Mouse (Mus musculus) midbrain, postnatal 0 days (tissue): Measurements from ENCODE around the gene Itgb5. TPM values are rescaled to one million over a fixed set of nuclear protein-coding genes. Genes with fewer than 3 reads are reported as not detected.

Experiments used
- ATAC-seq: fragments of 200-750 bp; cut with Nextera tagmentation; 2 replicates; pipeline ENCODE4 v1.8.0; 2017; ENCODE audit warnings: moderate number of reproducible peaks, mild to moderate bottlenecking, moderate TSS enrichment, moderate library complexity; ENCODE audit not compliant: low FRiP score
- DNase-seq: peaks from one replicate; pipeline ENCODE4 v3.0.0-alpha.2; 2015; ENCODE audit warnings: low spot score
- H3K27ac ChIP-seq: fragments of 300-500 bp; sonication (generic); 2 replicates; pipeline ENCODE4 v1.5.1; 2014; ENCODE audit warnings: low read depth, mild to moderate bottlenecking, low read length, mixed read lengths
- H3K27me3 ChIP-seq: fragments of 300-500 bp; sonication (generic); 2 replicates; pipeline ENCODE4 v1.6.1; 2014; ENCODE audit warnings: low read length, control low read depth, mixed read lengths; ENCODE audit not compliant: insufficient read depth
- H3K36me3 ChIP-seq: fragments of 300-500 bp; sonication (generic); 2 replicates; pipeline ENCODE4 v1.6.1; 2014; ENCODE audit warnings: low read length, control low read depth, mixed read lengths; ENCODE audit not compliant: insufficient read depth
- H3K4me1 ChIP-seq: fragments of 300-500 bp; sonication (generic); 2 replicates; pipeline ENCODE4 v1.6.1; 2014; ENCODE audit warnings: mild to moderate bottlenecking, control low read depth, antibody characterized with exemption, low read length, mixed read lengths; ENCODE audit not compliant: insufficient read depth
- H3K4me2 ChIP-seq: fragments of 300-500 bp; sonication (generic); 2 replicates; pipeline ENCODE4 v1.6.1; 2014; ENCODE audit warnings: low read depth, mild to moderate bottlenecking, low read length, mixed read lengths; ENCODE audit not compliant: poor library complexity, severe bottlenecking
- H3K4me3 ChIP-seq: fragments of 300-500 bp; sonication (generic); 2 replicates; pipeline ENCODE4 v1.5.1; 2014; ENCODE audit warnings: low read depth, mild to moderate bottlenecking, low read length, moderate library complexity
- H3K9ac ChIP-seq: fragments of 300-500 bp; sonication (generic); replicated peaks from 2 replicates; pipeline ENCODE4 v1.6.1; 2014; ENCODE audit warnings: mild to moderate bottlenecking, low read length, moderate library complexity, mixed read lengths; ENCODE audit not compliant: poor library complexity, severe bottlenecking
- H3K9me3 ChIP-seq: fragments of 300-500 bp; sonication (generic); 2 replicates; pipeline ENCODE4 v1.6.1; 2016; ENCODE audit warnings: low read length, control low read depth
- CTCF ChIP-seq: IDR thresholded peaks from 2 replicates; pipeline ENCODE4 v1.5.1; 2016; ENCODE audit warnings: antibody characterized with exemption, mild to moderate bottlenecking
- WGBS: fragments of 180-500 bp; shearing (Covaris S2); extraction: QIAGEN DNeasy Blood & Tissue Kit; methylation state at CpG from one replicate; pipeline ENCODE4 v1.1.7; 2014; 5-methylcytosine and 5-hydroxymethylcytosine counted together
- polyA plus RNA-seq: library from polyadenylated mRNA; unstranded; fragments of >200 nt; fragmentation: Nextera tagmentation; extraction: Ambion mirVana; gene quantifications from 2 replicates; pipeline ENCODE4 v1.2.1, GENCODE M21; 2015
- total RNA-seq: library from RNA; depleted of rRNA; stranded (reverse); fragments of >200 nt; gene quantifications from 2 replicates; pipeline ENCODE4 v1.2.3, GENCODE M21; 2014

The Itgb5 gene
- total and polyA plus RNA-seq, 2 experiments from 2014 or later = 22.9 to 49.8 TPM

- Histone ChIP-seq H3K4me1 (no peaks in the 10 kb centered on the region), H3K27me3 (no peaks in the 10 kb centered on the region), H3K9me3 (no peaks in the 10 kb centered on the region), H3K36me3 (no peaks in the 10 kb centered on the region), H3K27ac (no peak overlapping the region), H3K9ac (no peak overlapping the region), H3K4me3 (no peak overlapping the region), H3K4me2 (no peak overlapping the region)
- DNase-seq (no peak), ATAC-seq (no peak)
- no peak for TF ChIP-seq CTCF
- WGBS = 65% methylated on average over 5 of the region's 5 CpGs
These were observed 102.7 kb downstream of the Itgb5 start for GRCm38 (mm10) chr16:33932126-33932525.

GRCm38 (mm10) chr16:33933411-33933810, 103.9 kb downstream of the Itgb5 start:
- 93% methylated on average over 11 of the region's 11 CpGs for WGBS
- no peak overlapping the region for H3K4me3 ChIP-seq
- no peak overlapping the region for H3K4me2 ChIP-seq
- no peak for DNase-seq
- ATAC-seq = no peak
- no peak overlapping the region for H3K27ac ChIP-seq
- no peak overlapping the region for H3K9ac ChIP-seq
- no peaks in the 10 kb centered on the region for H3K4me1 ChIP-seq
- TF ChIP-seq CTCF = no peak
- no peaks in the 10 kb centered on the region for H3K27me3 ChIP-seq
- no peaks in the 10 kb centered on the region for H3K36me3 ChIP-seq
- H3K9me3 ChIP-seq = no peaks in the 10 kb centered on the region

- DNase-seq (peak; percentile 69), ATAC-seq (no peak)
- Histone ChIP-seq H3K4me2 (no peak overlapping the region), H3K27ac (no peak overlapping the region), H3K36me3 (no peaks in the 10 kb centered on the region), H3K4me3 (no peak overlapping the region), H3K4me1 (no peaks in the 10 kb centered on the region), H3K27me3 (no peaks in the 10 kb centered on the region), H3K9me3 (no peaks in the 10 kb centered on the region), H3K9ac (no peak overlapping the region; the same call in 1 of the 2 replicates)
- no peak for TF ChIP-seq CTCF
- WGBS = 57% methylated on average over 5 of the region's 5 CpGs
These were observed 105.4 kb downstream of the Itgb5 start for GRCm38 (mm10) chr16:33934701-33935406.

GRCm38 (mm10) chr16:33935407-33935785, 105.9 kb downstream of the Itgb5 start:
- WGBS = 96% methylated on average over 6 of the region's 6 CpGs
- TF ChIP-seq CTCF = no peak
- Histone ChIP-seq H3K4me1 (no peaks in the 10 kb centered on the region), H3K36me3 (no peaks in the 10 kb centered on the region), H3K4me2 (no peak overlapping the region), H3K9ac (no peak overlapping the region), H3K27ac (no peak overlapping the region), H3K4me3 (no peak overlapping the region), H3K27me3 (no peaks in the 10 kb centered on the region), H3K9me3 (no peaks in the 10 kb centered on the region)
- no peak for ATAC-seq
- DNase-seq = no peak

GRCm38 (mm10) chr16:33936885-33937284, 107.4 kb downstream of the Itgb5 start:
- ATAC-seq = no peak
- H3K9me3 ChIP-seq = no peaks in the 10 kb centered on the region

GRCm38 (mm10) chr16:33937567-33937966, 108.1 kb downstream of the Itgb5 start:
- DNase-seq = no peak
- Histone ChIP-seq H3K4me1 (peaks cover 8% of the 10 kb centered on the region; the same call in 1 of the 2 replicates), H3K4me3 (no peak overlapping the region), H3K9me3 (no peaks in the 10 kb centered on the region), H3K9ac (no peak overlapping the region), H3K4me2 (no peak overlapping the region), H3K27me3 (no peaks in the 10 kb centered on the region), H3K27ac (no peak overlapping the region), H3K36me3 (no peaks in the 10 kb centered on the region)
- no peak for TF ChIP-seq CTCF
- 73% methylated on average over 8 of the region's 8 CpGs for WGBS
- no peak for ATAC-seq

More at GRCm38 (mm10) chr16:33936885-33937284, 107.4 kb downstream of the Itgb5 start:
- Histone ChIP-seq H3K27me3 (no peaks in the 10 kb centered on the region), H3K4me3 (no peak overlapping the region), H3K4me1 (peaks cover 8% of the 10 kb centered on the region; the same call in 1 of the 2 replicates), H3K4me2 (no peak overlapping the region), H3K36me3 (no peaks in the 10 kb centered on the region), H3K9ac (no peak overlapping the region), H3K27ac (no peak overlapping the region)
- 89% methylated on average over 4 of the region's 4 CpGs for WGBS
- no peak for DNase-seq
- no peak for TF ChIP-seq CTCF
